In genomic region chr7:130631553-130632378, GRCm38 (mm10) we compare ENCODE assay signal across 8 mouse cellular contexts. TPM values are rescaled to one million over a fixed set of nuclear protein-coding genes. Genes with fewer than 3 reads are reported as not detected.
DNase-seq lines count a peak whose midpoint lies in the region; ATAC-seq and TF ChIP-seq lines count a peak whose summit lies in the region.

No protein-coding gene starts in this region.

- no peaks in the 10 kb centered on the region for H3K9me3 ChIP-seq in hindbrain, embryonic 11.5 days (ENCODE audit: control insufficient read depth, low read length)
- H3K9me3 ChIP-seq in hindbrain, embryonic 13.5 days: no peaks in the 10 kb centered on the region
- no peaks in the 10 kb centered on the region for H3K9me3 ChIP-seq in E14TG2a.4 (ENCODE audit: low read length)
- H3K9me3 ChIP-seq in intestine, embryonic 15.5 days: no peaks in the 10 kb centered on the region

- H3K4me1 ChIP-seq in hindbrain, embryonic 11.5 days (replicated peaks; ENCODE audit: control insufficient read depth, insufficient read depth, low read length): no peaks in the 10 kb centered on the region; the same call in 1 of the 2 replicates
- H3K4me1 ChIP-seq in hindbrain, embryonic 13.5 days (replicated peaks): peaks cover 14% of the 10 kb centered on the region
- H3K4me1 ChIP-seq in E14TG2a.4 (replicated peaks; ENCODE audit: low read depth, low read length): peaks cover 18% of the 10 kb centered on the region
- H3K4me1 ChIP-seq in intestine, embryonic 15.5 days (replicated peaks): peaks cover 6% of the 10 kb centered on the region
- peaks cover 1% of the 10 kb centered on the region for H3K4me1 ChIP-seq in cerebellum, adult 2 months (ENCODE audit: control insufficient read depth, insufficient read depth, low read length)

- DNase-seq in hindbrain, embryonic 11.5 days (ENCODE audit: low spot score): peak; percentile 43
- no peak for DNase-seq in left cerebral cortex, adult 8-10 months (ENCODE audit: low spot score in 2 of 2)
- DNase-seq in cerebellum, adult 2 months: no peak

- TF ChIP-seq CTCF in E14TG2a.4 (conservative IDR thresholded peaks at IDR 0.05; ENCODE audit: low read length): no peak
- TF ChIP-seq CTCF in cerebellum, adult 2 months (IDR thresholded peaks at IDR 0.05; ENCODE audit: borderline replicate concordance, insufficient read depth, low read depth, low read length): no peak

- H3K27ac ChIP-seq in hindbrain, embryonic 11.5 days (ENCODE audit: low read depth, low read length): no peak overlapping the region
- no peak overlapping the region for H3K27ac ChIP-seq in hindbrain, embryonic 13.5 days
- no peak overlapping the region for H3K27ac ChIP-seq in intestine, embryonic 15.5 days
- H3K27ac ChIP-seq in cerebellum, adult 2 months (ENCODE audit: insufficient read depth, low read length): no peak overlapping the region

- no peak for ATAC-seq in hindbrain, embryonic 11.5 days (ENCODE audit: low FRiP score)
- no peak for ATAC-seq in hindbrain, embryonic 13.5 days (ENCODE audit: low FRiP score)
- ATAC-seq in common myeloid progenitor, adult 5-6 weeks (replicated peaks; ENCODE audit: low read depth, poor library complexity, severe bottlenecking): peak; percentile 82
- ATAC-seq in intestine, embryonic 15.5 days: 0 out of 2 replicates have a peak, but pooled peaks have one; percentile 8
- ATAC-seq in megakaryocyte progenitor cell, adult 5-6 weeks (replicated peaks; ENCODE audit: poor library complexity): peak; percentile 60

- H3K27me3 ChIP-seq in hindbrain, embryonic 11.5 days (ENCODE audit: control insufficient read depth, insufficient read depth, low read length): no peaks in the 10 kb centered on the region
- H3K27me3 ChIP-seq in hindbrain, embryonic 13.5 days: no peaks in the 10 kb centered on the region
- 0 out of 2 replicates have a peak, but pooled peaks cover 3% of the 10 kb centered on the region for H3K27me3 ChIP-seq in E14TG2a.4 (ENCODE audit: insufficient read depth, low read length)
- H3K27me3 ChIP-seq in intestine, embryonic 15.5 days (replicated peaks): no peaks in the 10 kb centered on the region
- H3K27me3 ChIP-seq in cerebellum, adult 2 months (ENCODE audit: control insufficient read depth, insufficient read depth, low read length): no peaks in the 10 kb centered on the region

- no peak overlapping the region for H3K4me2 ChIP-seq in hindbrain, embryonic 11.5 days (replicated peaks; ENCODE audit: low read depth, low read length)
- no peak overlapping the region for H3K4me2 ChIP-seq in hindbrain, embryonic 13.5 days
- H3K4me2 ChIP-seq in intestine, embryonic 15.5 days (replicated peaks): no peak overlapping the region

- TF ChIP-seq POLR2A in cerebellum, adult 2 months (IDR thresholded peaks at IDR 0.05; ENCODE audit: borderline replicate concordance, insufficient read depth, low read length): no peak

- H3K9ac ChIP-seq in hindbrain, embryonic 11.5 days (ENCODE audit: low read depth, low read length): no peak overlapping the region
- H3K9ac ChIP-seq in hindbrain, embryonic 13.5 days: no peak overlapping the region
- H3K9ac ChIP-seq in intestine, embryonic 15.5 days: no peak overlapping the region

- 65% methylated on average over 22 of the region's 22 CpGs for WGBS in hindbrain, embryonic 11.5 days
- 57% methylated on average over 22 of the region's 22 CpGs for WGBS in hindbrain, embryonic 13.5 days
- WGBS in intestine, embryonic 15.5 days: 51% methylated on average over 22 of the region's 22 CpGs
- 56% methylated on average over 22 of the region's 22 CpGs for WGBS in cerebellum, adult 2 months

- H3K4me3 ChIP-seq in hindbrain, embryonic 11.5 days (ENCODE audit: low read depth, low read length): no peak overlapping the region
- H3K4me3 ChIP-seq in hindbrain, embryonic 13.5 days: no peak overlapping the region
- peak overlapping the region; percentile 39 for H3K4me3 ChIP-seq in E14TG2a.4 (replicated peaks; ENCODE audit: low read length)
- H3K4me3 ChIP-seq in intestine, embryonic 15.5 days (replicated peaks): no peak overlapping the region
- no peak overlapping the region for H3K4me3 ChIP-seq in cerebellum, adult 2 months (replicated peaks; ENCODE audit: insufficient read depth, low read depth, low read length)

- no peaks in the 10 kb centered on the region for H3K36me3 ChIP-seq in hindbrain, embryonic 11.5 days (ENCODE audit: control insufficient read depth, insufficient read depth, low read length)
- no peaks in the 10 kb centered on the region for H3K36me3 ChIP-seq in hindbrain, embryonic 13.5 days
- H3K36me3 ChIP-seq in E14TG2a.4 (ENCODE audit: insufficient read depth, low read length): peaks cover 6% of the 10 kb centered on the region; the same call in 1 of the 2 replicates
- H3K36me3 ChIP-seq in intestine, embryonic 15.5 days: no peaks in the 10 kb centered on the region

RNA-seq across cellular contexts. Expression of gene Tacc2, which starts 54.5 kb away (rescaled TPM):
- 45.1 and 46.8 TPM in 2 replicates for polyA plus RNA-seq in hindbrain, embryonic 11.5 days (2014; fragmentation: Nextera tagmentation; extraction: Ambion mirVana)
- polyA plus RNA-seq in hindbrain, embryonic 13.5 days (2015; fragmentation: Nextera tagmentation; extraction: Ambion mirVana): 58.0 and 59.1 TPM in 2 replicates
- 2.4 and 3.6 TPM in 2 replicates for total RNA-seq in common myeloid progenitor, adult 5-6 weeks (2017)
- polyA plus RNA-seq in intestine, embryonic 15.5 days (2015; fragmentation: Nextera tagmentation; extraction: Ambion mirVana): 27.2 and 27.8 TPM in 2 replicates
- 7.4 and 10.5 TPM in 2 replicates for total RNA-seq in megakaryocyte progenitor cell, adult 5-6 weeks (2015)
- 2.2 and 6.9 TPM in 2 replicates for total RNA-seq in megakaryocyte progenitor cell, adult 5-6 weeks (2017)
- total RNA-seq in left cerebral cortex, adult 8-10 months (2022): 10 to 100 TPM; 64.2 to 70.3 (median 68.0) TPM
- polyA plus RNA-seq in cerebellum, adult 2 months (2012; rRNA removed): 65.9 and 66.7 TPM in 2 replicates

RNA-seq across cellular contexts. Expression of gene Nsmce4a, which starts 58.8 kb away (rescaled TPM):
- polyA plus RNA-seq in hindbrain, embryonic 11.5 days (2014; fragmentation: Nextera tagmentation; extraction: Ambion mirVana): 197 and 198 TPM in 2 replicates
- 98.0 and 101 TPM in 2 replicates for polyA plus RNA-seq in hindbrain, embryonic 13.5 days (2015; fragmentation: Nextera tagmentation; extraction: Ambion mirVana)
- total RNA-seq in common myeloid progenitor, adult 5-6 weeks (2017): 188 and 223 TPM in 2 replicates
- 138 and 146 TPM in 2 replicates for polyA plus RNA-seq in intestine, embryonic 15.5 days (2015; fragmentation: Nextera tagmentation; extraction: Ambion mirVana)
- total RNA-seq in megakaryocyte progenitor cell, adult 5-6 weeks (2015): 225 and 235 TPM in 2 replicates
- 150 and 207 TPM in 2 replicates for total RNA-seq in megakaryocyte progenitor cell, adult 5-6 weeks (2017)
- total RNA-seq in left cerebral cortex, adult 8-10 months (2022): 10 to 100 TPM; 37.5 to 40.9 (median 40.4) TPM
- polyA plus RNA-seq in cerebellum, adult 2 months (2012; rRNA removed): 69.1 and 74.9 TPM in 2 replicates

Comparison
In these comparisons a context has a peak if more than half of its experiments do, and no peak if none do; other contexts are left out.
1. ATAC-seq: peak in common myeloid progenitor, adult 5-6 weeks (single experiment), intestine, embryonic 15.5 days (single experiment) and megakaryocyte progenitor cell, adult 5-6 weeks (single experiment); none in hindbrain, embryonic 11.5 days (single experiment) and hindbrain, embryonic 13.5 days (single experiment).